Mouse (Mus musculus): ENCODE results near the gene Pop7. TPM values are rescaled to one million over a fixed set of nuclear protein-coding genes. Genes with fewer than 3 reads are reported as not detected.

The Pop7 gene
- polyA plus RNA-seq (2012; rRNA removed) (40.6 and 50.4 TPM in 2 replicates), polyA plus RNA-seq (2014; fragmentation: Nextera tagmentation; extraction: Ambion mirVana) (52.1 and 54.2 TPM in 2 replicates)

GRCm38 (mm10) chr5:137501709-137502666, at the start of gene Pop7:
Gene Pop7 (minus strand): TSS chr5:137502518.
- DNase-seq (ENCODE audit: low spot score) = peak; percentile 100
- H3K9ac ChIP-seq (ENCODE audit: low read depth, low read length, severe bottlenecking) = peak within 1 kb of the TSS; percentile 72

GRCm38 (mm10) chr5:137551119-137551518, 48.8 kb upstream of the Pop7 start:
- H3K27ac ChIP-seq (replicated peaks; ENCODE audit: low read depth, low read length) = no peak overlapping the region
- H3K9me3 ChIP-seq (ENCODE audit: control insufficient read depth, low read length) = no peaks in the 10 kb centered on the region
- ATAC-seq (ENCODE audit: low FRiP score, low read depth) (no peak), DNase-seq (ENCODE audit: low spot score) (no peak)
- no peaks in the 10 kb centered on the region for H3K36me3 ChIP-seq (ENCODE audit: control insufficient read depth, insufficient read depth, low read length)
- WGBS = 62% methylated on average over 5 of the region's 5 CpGs
- no peak overlapping the region for H3K9ac ChIP-seq (ENCODE audit: low read depth, low read length, severe bottlenecking)
- no peaks in the 10 kb centered on the region for H3K4me1 ChIP-seq (ENCODE audit: control insufficient read depth, insufficient read depth, low read length)
- TF ChIP-seq POLR2A (IDR thresholded peaks at IDR 0.05; ENCODE audit: borderline replicate concordance, extremely low read depth, insufficient read depth, insufficient read length) = no peak
- no peak overlapping the region for H3K4me2 ChIP-seq (replicated peaks; ENCODE audit: low read depth, low read length, severe bottlenecking)
- no peak overlapping the region for H3K4me3 ChIP-seq (replicated peaks; ENCODE audit: low read length)
- H3K27me3 ChIP-seq (ENCODE audit: control insufficient read depth, insufficient read depth, low read length) = peaks cover 11% of the 10 kb centered on the region; the same call in 1 of the 2 replicates

More at GRCm38 (mm10) chr5:137501709-137502666, at the start of gene Pop7:
- Histone ChIP-seq H3K4me1 (ENCODE audit: control insufficient read depth, insufficient read depth, low read length) (peaks cover 13% of the 10 kb centered on the region), H3K27me3 (ENCODE audit: control insufficient read depth, insufficient read depth, low read length) (no peaks in the 10 kb centered on the region), H3K4me3 (replicated peaks; ENCODE audit: low read length) (peak within 1 kb of the TSS; percentile 74), H3K27ac (replicated peaks; ENCODE audit: low read depth, low read length) (peak within 1 kb of the TSS; percentile 93), H3K36me3 (ENCODE audit: control insufficient read depth, insufficient read depth, low read length) (peaks cover 11% of the 10 kb centered on the region; the same call in 1 of the 2 replicates), H3K4me2 (replicated peaks; ENCODE audit: low read depth, low read length, severe bottlenecking) (peak within 1 kb of the TSS; percentile 87), H3K9me3 (ENCODE audit: control insufficient read depth, low read length) (no peaks in the 10 kb centered on the region)
- WGBS = 2% methylated on average over 64 of the region's 64 CpGs
- TF ChIP-seq POLR2A (IDR thresholded peaks at IDR 0.05; ENCODE audit: borderline replicate concordance, extremely low read depth, insufficient read depth, insufficient read length) = no peak
- ATAC-seq (ENCODE audit: low FRiP score, low read depth) = peak; percentile 95

GRCm38 (mm10) chr5:137549840-137550239, 47.5 kb upstream of the Pop7 start:
- Histone ChIP-seq H3K9me3 (ENCODE audit: control insufficient read depth, low read length) (no peaks in the 10 kb centered on the region), H3K36me3 (ENCODE audit: control insufficient read depth, insufficient read depth, low read length) (no peaks in the 10 kb centered on the region), H3K4me2 (replicated peaks; ENCODE audit: low read depth, low read length, severe bottlenecking) (no peak overlapping the region), H3K9ac (ENCODE audit: low read depth, low read length, severe bottlenecking) (no peak overlapping the region), H3K27ac (replicated peaks; ENCODE audit: low read depth, low read length) (no peak overlapping the region), H3K4me1 (ENCODE audit: control insufficient read depth, insufficient read depth, low read length) (no peaks in the 10 kb centered on the region), H3K4me3 (replicated peaks; ENCODE audit: low read length) (no peak overlapping the region), H3K27me3 (ENCODE audit: control insufficient read depth, insufficient read depth, low read length) (peaks cover 11% of the 10 kb centered on the region; the same call in 1 of the 2 replicates)
- ATAC-seq (ENCODE audit: low FRiP score, low read depth) (no peak), DNase-seq (ENCODE audit: low spot score) (no peak)
- no peak for TF ChIP-seq POLR2A (IDR thresholded peaks at IDR 0.05; ENCODE audit: borderline replicate concordance, extremely low read depth, insufficient read depth, insufficient read length)
- 86% methylated on average over 2 of the region's 2 CpGs for WGBS

- H3K27me3 ChIP-seq (ENCODE audit: control insufficient read depth, insufficient read depth, low read length) = no peaks in the 10 kb centered on the region
- no peak overlapping the region for H3K4me2 ChIP-seq (replicated peaks; ENCODE audit: low read depth, low read length, severe bottlenecking)
- H3K9ac ChIP-seq (ENCODE audit: low read depth, low read length, severe bottlenecking) = no peak overlapping the region
- no peak overlapping the region for H3K27ac ChIP-seq (replicated peaks; ENCODE audit: low read depth, low read length)
- TF ChIP-seq POLR2A (IDR thresholded peaks at IDR 0.05; ENCODE audit: borderline replicate concordance, extremely low read depth, insufficient read depth, insufficient read length) = no peak
- WGBS = 75% methylated on average over 4 of the region's 4 CpGs
- H3K4me1 ChIP-seq (ENCODE audit: control insufficient read depth, insufficient read depth, low read length) = no peaks in the 10 kb centered on the region
- no peak for ATAC-seq (ENCODE audit: low FRiP score, low read depth)
- DNase-seq (ENCODE audit: low spot score) = no peak
- no peaks in the 10 kb centered on the region for H3K36me3 ChIP-seq (ENCODE audit: control insufficient read depth, insufficient read depth, low read length)
- no peak overlapping the region for H3K4me3 ChIP-seq (replicated peaks; ENCODE audit: low read length)
- H3K9me3 ChIP-seq (ENCODE audit: control insufficient read depth, low read length) = no peaks in the 10 kb centered on the region
These were observed 43.3 kb upstream of the Pop7 start for GRCm38 (mm10) chr5:137545596-137545995.

GRCm38 (mm10) chr5:137544926-137545325, 42.6 kb upstream of the Pop7 start:
- H3K36me3 ChIP-seq (ENCODE audit: control insufficient read depth, insufficient read depth, low read length) = no peaks in the 10 kb centered on the region
- H3K9me3 ChIP-seq (ENCODE audit: control insufficient read depth, low read length) = no peaks in the 10 kb centered on the region
- H3K4me2 ChIP-seq (replicated peaks; ENCODE audit: low read depth, low read length, severe bottlenecking) = no peak overlapping the region
- no peak overlapping the region for H3K27ac ChIP-seq (replicated peaks; ENCODE audit: low read depth, low read length)
- no peak overlapping the region for H3K9ac ChIP-seq (ENCODE audit: low read depth, low read length, severe bottlenecking)
- DNase-seq (ENCODE audit: low spot score) = no peak
- H3K27me3 ChIP-seq (ENCODE audit: control insufficient read depth, insufficient read depth, low read length) = no peaks in the 10 kb centered on the region
- TF ChIP-seq POLR2A (IDR thresholded peaks at IDR 0.05; ENCODE audit: borderline replicate concordance, extremely low read depth, insufficient read depth, insufficient read length) = no peak
- ATAC-seq (ENCODE audit: low FRiP score, low read depth) = no peak
- 61% methylated on average over 6 of the region's 6 CpGs for WGBS
- H3K4me3 ChIP-seq (replicated peaks; ENCODE audit: low read length) = no peak overlapping the region
- H3K4me1 ChIP-seq (ENCODE audit: control insufficient read depth, insufficient read depth, low read length) = no peaks in the 10 kb centered on the region

Measured in limb, embryonic 14.5 days (tissue).